Mouse (Mus musculus): Measurements from ENCODE around the gene Dcp1a. TPM values are rescaled to one million over a fixed set of nuclear protein-coding genes. Genes with fewer than 3 reads are reported as not detected.

Gene Dcp1a
- polyA plus RNA-seq, 1 experiment from 2014 or later, result 37.7 TPM

DNA sequence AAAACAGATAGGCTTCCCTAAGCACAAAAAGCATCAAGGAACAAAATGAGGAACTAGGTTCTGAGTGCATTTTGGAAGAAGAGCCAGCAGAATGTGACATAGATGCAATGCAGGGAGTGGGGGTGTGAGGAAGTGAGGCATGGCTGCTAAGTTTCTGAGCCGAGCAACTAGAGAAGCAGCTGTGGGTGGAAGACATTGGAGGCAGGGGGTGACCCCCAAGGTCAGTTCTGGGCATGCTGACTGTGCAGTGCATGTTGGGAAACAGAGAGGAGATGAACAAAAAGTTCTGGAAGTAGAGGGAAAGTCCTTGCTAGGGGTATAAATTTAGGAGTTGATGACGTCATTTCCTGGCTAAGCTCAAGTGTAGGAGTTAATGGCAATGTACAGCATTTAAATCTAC is 21.4 kb upstream of the Dcp1a start:
- 39% methylated on average over 2 of the region's 2 CpGs for WGBS
- H3K9me3 ChIP-seq (ENCODE audit: control insufficient read depth, low read length), result no peaks in the 10 kb centered on the region
- H3K4me2 ChIP-seq (ENCODE audit: low read depth, severe bottlenecking), result no peak overlapping the region
- H3K27me3 ChIP-seq (ENCODE audit: control insufficient read depth, insufficient read depth, low read length), result peaks cover 4% of the 10 kb centered on the region; the same call in 1 of the 2 replicates
- H3K36me3 ChIP-seq (ENCODE audit: control insufficient read depth, insufficient read depth, low read length), result no peaks in the 10 kb centered on the region
- DNase-seq (ENCODE audit: low spot score), result no peak
- no peak for ATAC-seq (ENCODE audit: insufficient number of reproducible peaks, low FRiP score, low TSS enrichment, low read depth)
- H3K27ac ChIP-seq (replicated peaks; ENCODE audit: low read depth, low read length), result no peak overlapping the region
- no peak overlapping the region for H3K9ac ChIP-seq (ENCODE audit: low read length)
- H3K4me3 ChIP-seq (ENCODE audit: low read depth, low read length), result no peak overlapping the region
- H3K4me1 ChIP-seq (ENCODE audit: control insufficient read depth, insufficient read depth, low read length), result no peaks in the 10 kb centered on the region

DNA sequence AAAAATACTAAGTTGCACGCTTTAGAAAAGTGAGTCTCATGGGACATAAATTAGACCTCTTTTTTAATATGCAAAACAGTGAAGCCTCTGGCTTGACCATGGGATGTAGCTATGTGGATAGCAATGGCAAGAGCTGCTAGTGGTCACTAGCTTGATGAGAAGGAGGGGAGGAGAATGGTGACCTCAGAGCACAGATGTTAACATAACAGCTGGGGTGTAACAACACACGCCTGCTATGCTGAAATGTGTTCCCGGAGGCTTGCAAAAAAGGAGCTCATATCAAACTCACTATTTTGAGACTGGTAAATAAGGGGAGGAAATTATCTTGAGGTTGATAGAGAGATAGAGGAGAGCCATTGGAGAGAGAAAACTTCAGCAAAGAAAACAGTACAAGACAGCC is 20.5 kb upstream of the Dcp1a start:
- ATAC-seq (ENCODE audit: insufficient number of reproducible peaks, low FRiP score, low TSS enrichment, low read depth) (no peak), DNase-seq (ENCODE audit: low spot score) (no peak)
- Histone ChIP-seq H3K27me3 (ENCODE audit: control insufficient read depth, insufficient read depth, low read length) (peaks cover 4% of the 10 kb centered on the region; the same call in 1 of the 2 replicates), H3K27ac (replicated peaks; ENCODE audit: low read depth, low read length) (no peak overlapping the region), H3K36me3 (ENCODE audit: control insufficient read depth, insufficient read depth, low read length) (no peaks in the 10 kb centered on the region), H3K9me3 (ENCODE audit: control insufficient read depth, low read length) (no peaks in the 10 kb centered on the region), H3K4me1 (ENCODE audit: control insufficient read depth, insufficient read depth, low read length) (no peaks in the 10 kb centered on the region), H3K4me2 (ENCODE audit: low read depth, severe bottlenecking) (no peak overlapping the region), H3K9ac (ENCODE audit: low read length) (no peak overlapping the region), H3K4me3 (ENCODE audit: low read depth, low read length) (no peak overlapping the region)
- WGBS, result 76% methylated on average over 3 of the region's 3 CpGs

DNA sequence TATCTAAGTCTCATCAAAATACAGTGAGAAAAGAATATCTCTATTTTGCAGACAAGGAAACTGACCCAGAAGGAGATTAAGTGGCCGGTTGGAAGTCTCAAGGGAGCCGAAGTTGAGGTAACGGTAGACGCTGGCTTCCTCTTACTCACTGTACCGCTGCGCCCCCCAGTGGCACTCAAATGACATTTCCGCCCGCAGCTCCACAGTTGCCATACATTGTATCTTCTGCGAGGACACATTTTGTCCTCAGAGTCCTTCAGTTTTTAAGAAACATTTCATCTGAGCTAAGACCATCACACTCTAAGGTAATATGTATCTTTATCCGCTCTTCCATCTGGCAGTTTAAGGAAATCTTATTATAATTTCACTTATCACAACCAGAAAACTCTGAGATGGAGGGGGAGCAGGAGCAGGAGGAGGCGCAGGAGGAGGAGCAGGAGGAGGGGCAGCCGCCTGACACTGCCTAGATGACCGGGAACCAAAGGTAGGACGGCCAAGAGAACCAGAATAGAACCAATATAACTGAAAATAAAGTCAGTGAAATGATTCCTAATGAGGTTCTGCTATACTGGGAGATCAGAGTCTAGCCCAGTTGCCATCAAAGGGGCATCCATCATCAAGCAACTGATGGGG is 19.3 kb upstream of the Dcp1a start:
- ATAC-seq (ENCODE audit: insufficient number of reproducible peaks, low FRiP score, low TSS enrichment, low read depth), result no peak
- WGBS, result 4% methylated on average over 14 of the region's 14 CpGs
- no peak overlapping the region for H3K27ac ChIP-seq (replicated peaks; ENCODE audit: low read depth, low read length)
- no peak overlapping the region for H3K4me3 ChIP-seq (ENCODE audit: low read depth, low read length)
- H3K36me3 ChIP-seq (ENCODE audit: control insufficient read depth, insufficient read depth, low read length), result no peaks in the 10 kb centered on the region
- H3K27me3 ChIP-seq (ENCODE audit: control insufficient read depth, insufficient read depth, low read length), result peaks cover 4% of the 10 kb centered on the region; the same call in 1 of the 2 replicates
- no peak overlapping the region for H3K4me2 ChIP-seq (ENCODE audit: low read depth, severe bottlenecking)
- DNase-seq (ENCODE audit: low spot score), result peak; percentile 81
- H3K9me3 ChIP-seq (ENCODE audit: control insufficient read depth, low read length), result no peaks in the 10 kb centered on the region
- H3K9ac ChIP-seq (ENCODE audit: low read length), result no peak overlapping the region
- no peaks in the 10 kb centered on the region for H3K4me1 ChIP-seq (ENCODE audit: control insufficient read depth, insufficient read depth, low read length)

DNA sequence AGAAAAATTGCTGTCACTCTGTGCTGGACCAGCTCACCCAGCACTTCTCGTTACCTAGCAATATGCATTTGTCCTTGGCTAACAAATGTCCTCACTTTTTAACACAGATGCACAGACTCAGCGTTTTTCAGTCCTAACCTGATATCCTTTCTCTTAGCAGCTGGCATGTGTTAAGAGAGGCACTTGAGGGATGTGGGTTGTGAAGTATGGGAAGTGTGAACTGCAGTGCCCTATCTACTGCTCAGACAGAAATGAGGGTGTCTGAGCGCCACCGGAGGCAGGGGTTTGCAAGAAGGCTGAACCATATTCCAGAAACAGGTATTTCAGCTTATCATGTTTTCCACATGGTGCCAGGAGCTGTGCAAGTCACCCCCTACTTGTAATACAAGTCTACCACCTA is 16.0 kb upstream of the Dcp1a start:
- ATAC-seq (ENCODE audit: insufficient number of reproducible peaks, low FRiP score, low TSS enrichment, low read depth), result no peak
- no peak for DNase-seq (ENCODE audit: low spot score)

DNA sequence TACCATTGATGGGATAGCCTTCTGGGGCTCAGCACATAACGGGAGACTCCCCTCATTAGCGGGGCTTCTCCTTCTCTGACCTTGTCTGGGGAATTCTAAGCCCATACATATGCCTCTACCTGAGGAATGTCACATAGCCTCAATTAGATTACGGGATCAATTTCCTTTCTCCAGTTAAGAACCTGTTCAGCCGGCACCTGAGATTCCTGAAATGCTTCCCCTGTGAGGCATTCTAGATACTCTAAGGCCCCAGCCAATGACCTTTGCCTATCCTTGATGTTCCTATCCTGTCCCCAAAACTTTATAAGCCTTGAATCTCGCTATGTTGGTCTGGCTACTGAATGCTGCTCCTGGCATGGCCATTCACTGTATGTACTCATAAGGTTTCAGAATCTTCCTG is 5.7 kb upstream of the Dcp1a start:
- no peak overlapping the region for H3K27ac ChIP-seq (replicated peaks; ENCODE audit: low read depth, low read length)
- no peaks in the 10 kb centered on the region for H3K27me3 ChIP-seq (ENCODE audit: control insufficient read depth, insufficient read depth, low read length)
- H3K36me3 ChIP-seq (ENCODE audit: control insufficient read depth, insufficient read depth, low read length), result no peaks in the 10 kb centered on the region
- no peak overlapping the region for H3K9ac ChIP-seq (ENCODE audit: low read length)
- ATAC-seq (ENCODE audit: insufficient number of reproducible peaks, low FRiP score, low TSS enrichment, low read depth) (no peak), DNase-seq (ENCODE audit: low spot score) (no peak)
- no peak overlapping the region for H3K4me3 ChIP-seq (ENCODE audit: low read depth, low read length)
- H3K9me3 ChIP-seq (ENCODE audit: control insufficient read depth, low read length), result no peaks in the 10 kb centered on the region
- no peaks in the 10 kb centered on the region for H3K4me1 ChIP-seq (ENCODE audit: control insufficient read depth, insufficient read depth, low read length)
- WGBS, result 55% methylated on average over 5 of the region's 5 CpGs
- H3K4me2 ChIP-seq (ENCODE audit: low read depth, severe bottlenecking), result no peak overlapping the region

More for the DNA sequence above, 16.0 kb upstream of the Dcp1a start:
- 82% methylated on average over 4 of the region's 4 CpGs for WGBS
- no peak overlapping the region for H3K4me3 ChIP-seq (ENCODE audit: low read depth, low read length)
- H3K27ac ChIP-seq (replicated peaks; ENCODE audit: low read depth, low read length), result no peak overlapping the region
- H3K36me3 ChIP-seq (ENCODE audit: control insufficient read depth, insufficient read depth, low read length), result no peaks in the 10 kb centered on the region
- no peak overlapping the region for H3K9ac ChIP-seq (ENCODE audit: low read length)
- peaks cover 4% of the 10 kb centered on the region; the same call in 1 of the 2 replicates for H3K27me3 ChIP-seq (ENCODE audit: control insufficient read depth, insufficient read depth, low read length)
- H3K9me3 ChIP-seq (ENCODE audit: control insufficient read depth, low read length), result no peaks in the 10 kb centered on the region
- no peaks in the 10 kb centered on the region for H3K4me1 ChIP-seq (ENCODE audit: control insufficient read depth, insufficient read depth, low read length)
- H3K4me2 ChIP-seq (ENCODE audit: low read depth, severe bottlenecking), result no peak overlapping the region

DNA sequence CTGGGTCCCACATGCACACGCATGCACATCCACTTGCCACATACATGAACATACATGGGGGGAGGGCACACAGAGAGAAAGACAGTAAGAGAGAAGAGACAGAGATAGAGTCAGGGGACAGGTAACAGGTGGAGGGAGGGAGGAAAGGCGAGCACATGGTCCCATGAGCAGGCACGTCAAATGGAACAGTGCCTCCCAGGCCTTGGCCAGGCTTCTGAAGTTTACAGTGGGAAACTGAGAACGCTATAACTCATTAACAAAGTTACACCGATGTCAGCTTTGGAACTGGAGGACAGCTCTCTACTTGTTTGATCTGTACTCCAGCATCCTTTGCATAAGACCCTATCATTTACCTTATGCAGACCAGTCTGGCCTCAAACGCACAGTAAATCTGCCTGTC is 4.9 kb upstream of the Dcp1a start:
- Histone ChIP-seq H3K4me1 (ENCODE audit: control insufficient read depth, insufficient read depth, low read length) (no peaks in the 10 kb centered on the region), H3K27me3 (ENCODE audit: control insufficient read depth, insufficient read depth, low read length) (no peaks in the 10 kb centered on the region), H3K9ac (ENCODE audit: low read length) (no peak overlapping the region), H3K4me3 (ENCODE audit: low read depth, low read length) (no peak overlapping the region), H3K4me2 (ENCODE audit: low read depth, severe bottlenecking) (no peak overlapping the region), H3K36me3 (ENCODE audit: control insufficient read depth, insufficient read depth, low read length) (no peaks in the 10 kb centered on the region), H3K27ac (replicated peaks; ENCODE audit: low read depth, low read length) (no peak overlapping the region), H3K9me3 (ENCODE audit: control insufficient read depth, low read length) (no peaks in the 10 kb centered on the region)
- DNase-seq (ENCODE audit: low spot score), result no peak
- WGBS, result 84% methylated on average over 6 of the region's 6 CpGs
- ATAC-seq (ENCODE audit: insufficient number of reproducible peaks, low FRiP score, low TSS enrichment, low read depth), result no peak

DNA sequence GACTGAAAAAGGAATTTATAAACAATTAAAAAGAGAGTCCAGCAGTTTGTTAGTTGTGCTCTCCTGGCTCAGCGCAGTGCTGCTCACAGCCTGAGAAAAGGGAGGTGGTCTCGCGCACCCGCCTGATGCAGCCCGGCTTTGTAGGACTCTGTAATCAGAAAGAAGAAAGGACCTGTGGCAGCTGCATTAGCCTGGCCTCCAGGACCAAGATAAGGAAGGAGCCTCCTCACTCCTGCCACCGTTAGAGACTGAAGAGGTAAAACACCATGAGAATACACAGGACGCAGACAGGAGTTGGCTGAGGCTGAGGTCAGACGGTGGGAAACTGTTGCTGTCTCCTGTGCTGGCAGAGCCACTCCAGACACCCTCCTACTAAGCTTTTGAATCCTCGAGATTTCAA is 12.0 kb downstream of the Dcp1a start, which contains the start of gene Cacna1d:
TSS of gene Cacna1d (minus strand) at position 114 of the 400 bp plus-strand sequence.
- no peak for ATAC-seq (ENCODE audit: insufficient number of reproducible peaks, low FRiP score, low TSS enrichment, low read depth)
- peaks cover 5% of the 10 kb centered on the region; the same call in 1 of the 2 replicates for H3K36me3 ChIP-seq (ENCODE audit: control insufficient read depth, insufficient read depth, low read length)
- no peaks in the 10 kb centered on the region for H3K27me3 ChIP-seq (ENCODE audit: control insufficient read depth, insufficient read depth, low read length)
- H3K27ac ChIP-seq (replicated peaks; ENCODE audit: low read depth, low read length), result no peak within 1 kb of the TSS
- DNase-seq (ENCODE audit: low spot score), result no peak
- no peaks in the 10 kb centered on the region for H3K4me1 ChIP-seq (ENCODE audit: control insufficient read depth, insufficient read depth, low read length)
- no peak within 1 kb of the TSS for H3K9ac ChIP-seq (ENCODE audit: low read length)
- H3K9me3 ChIP-seq (ENCODE audit: control insufficient read depth, low read length), result no peaks in the 10 kb centered on the region
- H3K4me3 ChIP-seq (ENCODE audit: low read depth, low read length), result no peak within 1 kb of the TSS
- H3K4me2 ChIP-seq (ENCODE audit: low read depth, severe bottlenecking), result no peak within 1 kb of the TSS
- WGBS, result 83% methylated on average over 9 of the region's 9 CpGs

DNA sequence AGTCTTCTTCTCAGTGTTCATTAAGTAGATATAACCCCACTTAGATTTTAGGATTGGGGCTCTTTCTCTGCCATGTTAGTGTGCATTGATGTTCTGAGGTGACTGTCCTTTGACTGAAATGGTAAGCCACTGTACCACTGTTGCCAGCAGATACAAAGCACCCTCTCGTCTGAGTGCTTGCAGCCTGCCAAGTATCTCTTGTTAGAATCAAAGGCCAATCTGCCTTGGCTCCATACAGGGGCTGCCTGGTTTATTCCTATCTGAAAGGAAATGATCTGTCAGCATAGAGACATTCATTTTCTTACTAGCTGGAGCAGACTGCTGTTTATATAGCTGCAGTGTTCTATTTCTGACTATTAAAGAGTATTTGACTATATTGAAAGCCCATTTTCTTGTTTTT is 13.9 kb downstream of the Dcp1a start:
- Histone ChIP-seq H3K9ac (ENCODE audit: low read length) (no peak overlapping the region), H3K4me1 (ENCODE audit: control insufficient read depth, insufficient read depth, low read length) (no peaks in the 10 kb centered on the region), H3K4me3 (ENCODE audit: low read depth, low read length) (no peak overlapping the region), H3K27ac (replicated peaks; ENCODE audit: low read depth, low read length) (no peak overlapping the region), H3K4me2 (ENCODE audit: low read depth, severe bottlenecking) (no peak overlapping the region), H3K9me3 (ENCODE audit: control insufficient read depth, low read length) (no peaks in the 10 kb centered on the region), H3K27me3 (ENCODE audit: control insufficient read depth, insufficient read depth, low read length) (no peaks in the 10 kb centered on the region), H3K36me3 (ENCODE audit: control insufficient read depth, insufficient read depth, low read length) (no peaks in the 10 kb centered on the region; the same call in 1 of the 2 replicates)
- WGBS, result 87% methylated on average over 1 of the region's 1 CpGs
- ATAC-seq (ENCODE audit: insufficient number of reproducible peaks, low FRiP score, low TSS enrichment, low read depth) (no peak), DNase-seq (ENCODE audit: low spot score) (no peak)

DNA sequence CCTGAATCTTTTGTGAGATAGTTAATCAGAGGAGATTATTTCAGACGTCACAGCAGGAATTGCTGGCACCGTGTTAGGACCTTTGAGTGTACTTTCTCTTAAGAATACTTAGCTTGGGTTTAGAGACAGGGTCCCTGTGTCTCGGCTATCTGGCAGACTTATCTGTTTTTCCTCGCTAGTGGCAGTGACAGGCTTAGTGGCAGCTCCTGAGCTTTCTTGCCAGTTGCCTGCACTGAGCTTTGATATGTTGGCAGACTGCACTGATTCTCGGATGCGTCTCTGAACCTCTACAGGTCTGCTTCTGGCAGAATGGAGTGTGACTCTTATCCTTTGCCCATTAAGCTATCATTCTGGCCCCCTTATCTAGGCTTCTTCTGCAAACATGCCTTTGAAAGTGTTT is 15.7 kb downstream of the Dcp1a start:
- no peak for ATAC-seq (ENCODE audit: insufficient number of reproducible peaks, low FRiP score, low TSS enrichment, low read depth)
- Histone ChIP-seq H3K4me3 (ENCODE audit: low read depth, low read length) (no peak overlapping the region), H3K4me1 (ENCODE audit: control insufficient read depth, insufficient read depth, low read length) (no peaks in the 10 kb centered on the region), H3K9me3 (ENCODE audit: control insufficient read depth, low read length) (no peaks in the 10 kb centered on the region), H3K9ac (ENCODE audit: low read length) (no peak overlapping the region), H3K27ac (replicated peaks; ENCODE audit: low read depth, low read length) (no peak overlapping the region), H3K27me3 (ENCODE audit: control insufficient read depth, insufficient read depth, low read length) (no peaks in the 10 kb centered on the region), H3K4me2 (ENCODE audit: low read depth, severe bottlenecking) (no peak overlapping the region), H3K36me3 (ENCODE audit: control insufficient read depth, insufficient read depth, low read length) (peaks cover 2% of the 10 kb centered on the region; the same call in 1 of the 2 replicates)
- 78% methylated on average over 6 of the region's 6 CpGs for WGBS
- DNase-seq (ENCODE audit: low spot score), result no peak
